Mouse (Mus musculus) neural tube, postnatal 0 days (tissue): ENCODE data around the gene Scgb1b3. TPM values are rescaled to one million over a fixed set of nuclear protein-coding genes. Genes with fewer than 3 reads are reported as not detected.

Source experiments
- polyA plus RNA-seq: library from polyadenylated mRNA; unstranded; fragments of >200 nt; fragmentation: Nextera tagmentation; extraction: Ambion mirVana; gene quantifications from 2 replicates; pipeline ENCODE4 v1.2.1, GENCODE M21; 2015

Scgb1b3 gene
- not detected in 2 replicates for polyA plus RNA-seq

DNA sequence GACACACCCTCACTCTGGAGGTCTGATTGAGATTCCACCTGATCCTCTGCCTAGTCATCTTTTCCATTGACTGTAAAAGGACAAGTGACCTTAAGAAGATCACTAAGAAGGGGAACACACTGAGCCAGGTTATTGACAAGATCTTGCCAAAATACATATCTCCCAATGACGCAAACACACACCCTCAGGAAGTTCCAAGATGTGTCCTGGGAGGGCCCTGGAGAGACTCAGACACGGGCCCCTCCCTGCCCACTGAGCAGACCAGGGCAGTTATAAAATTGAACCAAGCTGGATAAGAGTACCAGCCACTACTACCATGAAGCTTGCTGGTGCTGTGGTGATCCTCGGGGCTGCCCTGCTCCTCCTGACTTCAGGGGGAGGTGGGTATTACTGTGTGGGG is at the start of gene Scgb1b3:
TSS of gene Scgb1b3 (plus strand) at position 301 of the 400 bp plus-strand sequence.

DNA sequence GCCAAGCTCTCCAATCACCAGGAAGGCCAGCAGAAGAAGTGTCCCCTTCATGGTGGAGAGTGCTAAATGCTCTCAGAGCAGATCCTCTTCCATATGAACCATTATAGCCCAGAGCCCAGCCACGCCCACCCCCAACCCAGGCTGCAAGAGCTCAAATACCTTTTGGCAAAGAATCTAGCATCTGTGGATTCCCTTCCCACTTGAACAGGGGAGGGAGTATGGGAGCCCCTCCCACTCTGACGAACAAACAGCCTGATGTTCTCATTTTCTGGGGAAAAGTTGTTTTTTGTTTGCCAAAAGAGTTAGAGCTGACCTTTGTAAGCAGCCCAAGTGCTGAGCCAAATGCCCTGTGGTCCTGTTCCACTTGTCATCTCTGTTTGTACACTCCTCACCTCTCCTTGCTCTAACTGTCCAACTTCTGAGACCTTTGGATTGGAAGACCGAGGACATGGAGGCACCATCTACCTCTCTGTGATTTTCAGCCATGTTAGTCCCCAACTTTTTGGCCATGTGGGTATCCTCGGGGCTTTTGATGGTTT is 13.3 kb upstream of the Scgb1b3 start, which contains the start of gene Scgb2b3:
TSS of gene Scgb2b3 (minus strand) at position 51 of the 539 bp plus-strand sequence.

Other genes starting within 250 kb of the Scgb1b3 start
- 71.7 and 85.1 TPM in 2 replicates for gene Scn1b, start 248.6 kb upstream of the Scgb1b3 start, polyA plus RNA-seq
- gene Gramd1a, start 219.7 kb upstream of the Scgb1b3 start, polyA plus RNA-seq = 112 and 137 TPM in 2 replicates
- not detected in 2 replicates for gene Scgb2b2, start 85.1 kb upstream of the Scgb1b3 start, polyA plus RNA-seq
- not detected in 2 replicates for gene Scgb1b2, start 83.8 kb upstream of the Scgb1b3 start, polyA plus RNA-seq
- not detected in 2 replicates for gene Scgb2b3, start 13.5 kb upstream of the Scgb1b3 start, polyA plus RNA-seq